Mouse (Mus musculus): Measurements from ENCODE around the gene Hoxb7.

Hoxb7 gene

GRCm38 (mm10) chr11:96316696-96317607, 30.5 kb downstream of the Hoxb7 start:
- no peak for DNase-seq (ENCODE audit: low read depth)

GRCm38 (mm10) chr11:96317608-96318367, 31.4 kb downstream of the Hoxb7 start, which contains the start of gene Hoxb4:
Gene Hoxb4 (plus strand): TSS chr11:96318267.
- DNase-seq (ENCODE audit: low read depth): no peak

- DNase-seq (ENCODE audit: low read depth): peak; percentile 69
Measured at GRCm38 (mm10) chr11:96318368-96319070, 32.1 kb downstream of the Hoxb7 start.

GRCm38 (mm10) chr11:96319071-96319902, 32.9 kb downstream of the Hoxb7 start:
- no peak for DNase-seq (ENCODE audit: low read depth)

- DNase-seq (ENCODE audit: low read depth): no peak
Measured at GRCm38 (mm10) chr11:96319910-96320309, 33.5 kb downstream of the Hoxb7 start.

GRCm38 (mm10) chr11:96320688-96321087, 34.3 kb downstream of the Hoxb7 start:
- DNase-seq (ENCODE audit: low read depth): no peak

GRCm38 (mm10) chr11:96321846-96322245, 35.4 kb downstream of the Hoxb7 start:
- DNase-seq (ENCODE audit: low read depth): no peak

- no peak for DNase-seq (ENCODE audit: low read depth)
Measured at GRCm38 (mm10) chr11:96322738-96323137, 36.3 kb downstream of the Hoxb7 start.

GRCm38 (mm10) chr11:96323154-96323553, 36.7 kb downstream of the Hoxb7 start, which contains the start of gene Hoxb3:
Gene Hoxb3 (plus strand): TSS chr11:96323326.
- DNase-seq (ENCODE audit: low read depth): no peak

GRCm38 (mm10) chr11:96324125-96324524, 37.7 kb downstream of the Hoxb7 start:
- DNase-seq (ENCODE audit: low read depth): no peak

GRCm38 (mm10) chr11:96324965-96325364, 38.5 kb downstream of the Hoxb7 start:
- DNase-seq (ENCODE audit: low read depth): no peak

- DNase-seq (ENCODE audit: low read depth): no peak
Measured at GRCm38 (mm10) chr11:96325747-96326212, 39.4 kb downstream of the Hoxb7 start.

- no peak for DNase-seq (ENCODE audit: low read depth)
Measured at GRCm38 (mm10) chr11:96326705-96327104, 40.3 kb downstream of the Hoxb7 start.

- no peak for DNase-seq (ENCODE audit: low read depth)
Measured at GRCm38 (mm10) chr11:96327122-96327521, 40.7 kb downstream of the Hoxb7 start.

GRCm38 (mm10) chr11:96327750-96328149, 41.3 kb downstream of the Hoxb7 start:
- DNase-seq (ENCODE audit: low read depth): no peak

- no peak for DNase-seq (ENCODE audit: low read depth)
Measured at GRCm38 (mm10) chr11:96328605-96329004, 42.2 kb downstream of the Hoxb7 start.

- no peak for DNase-seq (ENCODE audit: low read depth)
Measured at GRCm38 (mm10) chr11:96332105-96332504, 45.7 kb downstream of the Hoxb7 start.

GRCm38 (mm10) chr11:96332618-96333032, 46.2 kb downstream of the Hoxb7 start:
- DNase-seq (ENCODE audit: low read depth): no peak

- no peak for DNase-seq (ENCODE audit: low read depth)
Measured at GRCm38 (mm10) chr11:96333241-96334001, 47.0 kb downstream of the Hoxb7 start.

GRCm38 (mm10) chr11:96334002-96334364, 47.6 kb downstream of the Hoxb7 start:
- DNase-seq (ENCODE audit: low read depth): no peak

Measured in naive thymus-derived CD4-positive, alpha-beta T cell, adult 2 months (primary cell).